Mouse (Mus musculus): ENCODE results near the gene Nccrp1. TPM values are rescaled to one million over a fixed set of nuclear protein-coding genes. Genes with fewer than 3 reads are reported as not detected.
"Not testable (repeated sequence)": the region's sequence is repeated elsewhere in the genome, so short reads cannot be mapped to it uniquely, and the experiment has no call there.

Gene Nccrp1
- total RNA-seq, 4 experiments from 2014 or later, result not detected

DNA sequence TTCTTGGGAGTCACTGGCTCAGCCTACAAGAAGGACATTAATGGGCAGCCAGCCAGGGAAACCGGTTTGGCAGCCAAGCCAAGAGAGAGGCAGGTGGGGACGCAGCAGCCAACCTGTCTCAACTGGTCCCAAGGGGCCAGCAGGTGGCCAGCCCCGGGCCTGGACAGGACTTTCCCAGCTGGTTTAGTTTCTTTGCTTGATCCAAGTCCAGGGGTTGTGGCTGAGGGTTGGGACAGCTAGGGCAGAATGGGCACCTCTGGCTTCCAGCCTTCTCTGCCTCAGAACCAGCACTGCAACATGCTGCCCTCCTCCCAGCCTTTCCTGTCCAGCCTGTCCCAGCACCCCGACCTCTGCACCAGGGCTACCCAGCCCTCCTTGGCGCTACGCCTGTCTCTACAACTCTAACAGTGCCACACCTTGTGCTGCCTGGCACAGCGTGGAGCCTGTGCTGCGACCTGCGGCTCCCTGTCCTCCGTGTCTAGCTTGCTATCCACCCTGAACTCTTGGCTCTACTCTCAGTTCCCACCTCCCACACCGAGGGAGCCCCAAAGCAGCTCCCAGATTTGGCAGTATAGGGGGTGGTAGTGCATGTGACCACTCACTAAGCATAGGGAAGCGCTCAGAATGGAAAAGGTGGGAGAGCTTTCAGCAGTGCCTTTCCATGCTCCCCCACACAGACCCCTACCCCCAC is 23.4 kb upstream of the Nccrp1 start:
- no peak for DNase-seq

DNA sequence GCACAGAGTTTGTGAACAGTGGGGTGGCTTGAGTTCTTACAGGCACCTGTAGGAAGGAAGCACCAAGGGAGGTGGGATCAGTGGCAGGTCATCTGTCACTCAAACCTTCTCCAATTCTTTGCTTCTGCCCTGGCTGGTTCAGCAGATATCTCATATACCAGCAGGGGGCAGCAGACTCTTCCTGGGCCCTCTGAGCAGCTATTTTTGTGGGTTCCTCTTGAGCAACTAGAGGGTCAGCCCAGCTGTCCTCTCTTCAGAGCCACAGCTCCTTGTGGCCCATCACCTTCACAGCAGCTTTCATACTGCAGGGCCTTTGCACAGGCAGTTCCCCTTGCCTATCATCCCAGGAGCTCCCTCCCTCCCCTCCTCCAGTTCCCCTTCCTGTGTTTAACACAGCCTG is 21.2 kb upstream of the Nccrp1 start:
- no peak for DNase-seq

DNA sequence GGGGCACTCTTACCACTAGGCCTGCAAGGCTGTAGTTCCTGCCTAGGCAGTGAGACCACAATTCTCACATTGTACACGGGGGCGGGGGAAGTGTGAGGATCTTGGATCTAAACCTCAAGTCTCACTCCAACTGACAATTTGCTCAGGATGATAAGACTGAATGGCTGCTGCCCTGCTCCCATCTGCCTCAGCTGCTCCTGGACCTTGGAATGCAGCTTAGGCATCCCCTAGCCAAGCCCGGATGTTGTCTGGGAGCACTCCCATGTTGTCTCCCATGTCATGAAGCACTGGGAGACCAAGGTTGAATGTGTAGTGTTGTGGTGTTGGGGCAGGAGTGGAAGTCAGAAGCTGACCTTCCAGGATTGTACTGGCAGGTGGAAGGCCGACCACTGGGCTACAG is 20.5 kb upstream of the Nccrp1 start:
- no peak for DNase-seq

DNA sequence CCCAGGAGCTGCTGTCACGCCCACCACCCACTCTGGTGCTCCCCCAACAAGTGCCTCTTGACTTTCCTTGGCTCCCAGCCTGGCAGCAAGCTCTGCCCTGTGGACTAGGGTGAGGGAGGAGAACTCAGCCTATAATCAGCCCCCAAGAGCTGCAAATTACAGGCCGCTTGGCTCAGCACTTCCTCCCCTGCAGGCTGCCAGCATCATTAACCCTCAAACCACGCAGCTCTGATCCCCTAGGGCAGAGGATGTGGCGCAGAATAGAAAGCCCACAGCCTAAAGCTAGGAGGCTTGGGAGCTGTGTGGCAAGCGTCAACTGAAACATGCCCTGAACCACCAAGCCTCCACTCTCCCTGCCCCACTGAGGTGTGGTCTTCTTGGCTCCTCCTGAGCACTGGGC is 18.4 kb upstream of the Nccrp1 start:
- DNase-seq, result no peak

DNA sequence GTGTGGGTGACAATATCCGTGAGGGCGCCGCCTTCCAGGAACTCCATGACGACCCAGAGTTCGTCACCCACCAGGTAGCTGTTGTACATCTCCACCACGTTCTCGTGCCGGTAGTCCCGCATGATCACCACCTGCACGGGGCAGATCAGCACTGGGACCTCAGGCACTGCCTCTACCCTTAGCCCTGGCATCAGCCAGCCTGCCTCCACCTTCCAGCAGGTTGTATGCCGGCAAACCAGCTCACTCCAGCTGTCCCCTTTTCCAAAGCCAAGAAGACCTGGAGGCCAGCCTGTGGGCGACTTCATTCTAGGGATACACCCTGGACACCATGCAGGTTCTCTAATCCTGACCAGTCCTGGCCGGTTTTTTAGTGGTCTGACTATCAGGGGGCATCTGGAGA is 15.9 kb upstream of the Nccrp1 start:
- no peak for DNase-seq

DNA sequence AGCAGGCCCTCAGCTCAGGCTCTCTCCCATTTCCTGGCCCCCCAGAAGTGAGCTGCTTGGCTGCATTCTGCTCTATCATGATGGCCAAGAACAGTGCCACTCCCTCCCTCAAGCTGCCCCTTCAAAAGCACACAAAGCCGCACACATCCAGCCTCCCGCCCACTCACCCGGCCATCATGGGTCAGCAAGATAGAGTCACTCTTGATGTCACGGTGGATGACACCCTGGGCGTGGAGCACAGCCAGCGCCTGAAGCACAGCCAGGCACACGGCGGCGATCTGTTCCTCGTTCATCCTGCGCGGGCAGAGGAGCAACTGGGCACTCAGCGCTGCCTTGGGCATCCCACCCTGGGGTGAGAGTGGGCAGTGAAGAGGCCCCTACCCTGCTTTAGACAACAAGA is 15.3 kb upstream of the Nccrp1 start:
- no peak for DNase-seq

DNA sequence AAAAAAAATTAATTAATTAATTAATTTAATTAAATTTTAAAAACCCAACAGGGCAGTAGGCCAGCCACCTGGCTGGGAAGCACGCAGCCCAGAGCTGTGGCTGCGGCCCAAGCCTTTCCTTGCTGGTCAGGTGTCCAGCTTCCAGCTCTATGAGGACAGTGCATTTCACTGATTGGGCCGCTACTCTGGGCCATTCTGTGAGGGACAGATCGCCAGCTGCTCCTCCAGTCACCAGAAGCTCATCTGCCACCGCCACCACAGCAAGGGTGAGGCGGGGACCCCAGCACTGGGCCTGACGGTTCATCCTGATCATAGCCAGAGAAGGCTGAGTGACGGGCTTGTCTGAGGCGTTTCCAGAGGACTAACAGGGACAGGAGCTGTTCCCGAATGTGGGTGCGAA is 14.9 kb upstream of the Nccrp1 start:
- DNase-seq, result no peak

DNA sequence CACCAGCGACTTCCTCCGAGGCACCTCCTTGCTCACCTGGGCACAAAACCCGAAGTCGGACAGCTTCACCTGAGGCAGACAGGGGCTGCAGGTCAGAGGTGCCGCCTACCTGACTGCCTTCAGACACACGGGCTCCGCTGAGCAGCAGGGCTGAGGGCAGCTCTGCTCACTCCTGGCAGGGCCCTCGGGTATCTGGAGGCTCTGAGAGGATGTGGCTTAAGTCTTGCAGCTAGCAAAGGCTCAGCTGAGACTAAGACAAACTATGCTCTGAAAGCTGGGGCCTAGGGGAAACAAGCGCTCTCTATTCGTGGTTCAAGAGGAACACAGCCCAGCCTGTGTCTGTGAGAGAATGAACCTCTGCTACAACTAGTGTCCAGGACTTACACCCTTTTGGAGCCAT is 13.8 kb upstream of the Nccrp1 start:
- no peak for DNase-seq

DNA sequence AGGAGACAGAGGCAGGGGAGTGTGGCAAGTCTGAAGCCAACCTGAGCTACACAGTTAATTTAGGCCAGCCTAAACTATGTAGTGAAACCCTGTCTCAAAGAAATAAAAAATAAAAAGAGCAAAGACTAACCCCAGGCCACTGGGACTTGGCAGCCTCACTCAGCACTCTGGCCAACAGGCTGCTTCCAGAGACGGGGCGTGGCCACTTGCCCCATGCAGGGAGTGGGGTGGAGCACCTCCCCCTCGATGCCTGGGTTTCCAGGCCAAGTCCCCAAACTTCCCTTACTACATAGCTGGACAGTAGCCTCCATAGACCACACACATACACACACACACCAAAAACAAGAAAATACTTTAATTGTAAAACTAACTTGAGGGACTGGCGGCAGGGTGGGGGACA is 11.4 kb upstream of the Nccrp1 start:
- DNase-seq, result no peak

DNA sequence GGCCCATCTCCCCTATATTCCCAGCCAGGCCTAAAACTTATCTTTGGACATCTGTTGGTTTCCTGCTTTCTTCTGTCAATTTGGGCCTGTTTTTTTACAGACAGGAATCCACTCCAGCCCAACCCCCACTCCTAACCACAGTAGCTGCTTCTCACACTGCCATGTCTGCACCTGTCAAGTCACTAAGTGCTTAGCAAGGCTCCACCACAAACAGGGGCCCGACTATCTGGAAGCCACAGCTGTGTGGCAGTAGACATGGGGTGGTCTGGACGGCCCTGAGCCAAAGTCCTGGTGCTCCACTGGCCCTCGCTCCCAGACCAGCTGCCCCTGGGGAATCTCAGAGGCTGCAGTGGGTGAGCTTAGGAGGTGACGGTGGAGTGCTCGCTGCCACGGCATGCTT is 10.7 kb upstream of the Nccrp1 start:
- DNase-seq, result no peak

DNA sequence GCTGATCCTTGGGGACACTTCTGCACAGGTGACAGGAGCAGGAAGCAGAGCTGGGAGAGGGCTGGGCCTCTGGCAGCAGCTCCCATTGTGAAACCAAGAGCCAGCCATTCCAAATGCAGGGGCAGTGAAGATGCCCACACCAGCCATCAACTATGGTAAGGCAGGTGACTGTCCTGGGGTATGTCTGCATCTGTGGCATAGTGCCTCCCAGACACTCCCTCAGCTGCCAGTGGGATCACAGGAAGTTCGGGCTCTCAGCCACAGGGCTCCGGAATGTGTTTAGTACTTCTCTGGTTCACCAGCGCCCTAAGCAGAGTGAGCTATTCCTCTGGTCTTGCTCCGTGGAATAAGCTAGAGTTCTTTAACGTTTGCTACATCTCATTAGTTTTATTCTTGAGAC is 10.0 kb upstream of the Nccrp1 start:
- no peak for DNase-seq

DNA sequence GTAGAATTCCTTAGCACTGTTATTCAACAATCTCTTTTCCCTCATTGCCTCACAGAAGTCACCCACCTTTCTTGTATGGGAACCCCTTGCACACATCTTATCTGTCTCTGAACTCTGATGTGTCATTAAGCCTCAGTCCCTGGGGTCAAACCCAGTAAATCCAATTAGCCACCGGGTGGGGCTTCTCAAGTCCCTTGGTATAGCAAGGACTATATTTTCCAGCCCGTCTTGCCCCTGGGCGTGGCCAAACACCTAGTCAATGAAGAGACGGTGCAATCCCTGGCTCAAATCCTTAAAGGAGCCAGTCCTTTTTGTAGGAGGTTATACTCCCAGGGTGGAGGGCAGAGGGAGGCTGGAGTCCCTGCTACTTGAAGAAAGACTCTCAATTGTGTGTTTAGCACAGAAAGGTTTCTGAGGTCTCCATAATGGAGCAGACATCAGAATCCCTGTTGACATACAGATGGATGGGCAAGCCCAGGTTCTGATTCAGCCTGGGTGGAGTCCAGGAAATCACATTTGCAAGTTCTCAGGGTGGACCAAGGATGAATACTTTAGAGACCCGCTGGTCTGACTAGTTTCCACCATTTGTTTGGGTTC is 9.0 kb upstream of the Nccrp1 start:
- DNase-seq, result no peak

DNA sequence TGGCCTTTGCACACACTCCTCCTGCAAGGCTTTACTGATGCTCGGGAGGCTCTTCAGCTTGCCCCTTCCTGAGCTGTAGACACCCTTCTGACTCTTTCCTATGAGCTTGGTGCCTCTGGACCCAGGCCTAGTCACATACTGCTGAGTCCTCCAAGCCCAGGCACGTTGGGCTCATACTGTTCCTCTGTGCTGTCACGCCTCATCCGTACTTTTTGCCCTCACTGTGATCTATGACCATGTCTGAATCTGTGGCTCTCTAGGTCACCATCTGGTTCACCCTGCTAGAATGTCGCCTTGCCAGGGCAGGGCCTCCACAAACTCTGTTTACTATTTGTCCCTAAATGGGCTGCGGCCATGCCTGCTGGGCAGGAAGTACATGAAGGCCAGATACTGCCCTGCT is 6.0 kb upstream of the Nccrp1 start:
- DNase-seq, result no peak

DNA sequence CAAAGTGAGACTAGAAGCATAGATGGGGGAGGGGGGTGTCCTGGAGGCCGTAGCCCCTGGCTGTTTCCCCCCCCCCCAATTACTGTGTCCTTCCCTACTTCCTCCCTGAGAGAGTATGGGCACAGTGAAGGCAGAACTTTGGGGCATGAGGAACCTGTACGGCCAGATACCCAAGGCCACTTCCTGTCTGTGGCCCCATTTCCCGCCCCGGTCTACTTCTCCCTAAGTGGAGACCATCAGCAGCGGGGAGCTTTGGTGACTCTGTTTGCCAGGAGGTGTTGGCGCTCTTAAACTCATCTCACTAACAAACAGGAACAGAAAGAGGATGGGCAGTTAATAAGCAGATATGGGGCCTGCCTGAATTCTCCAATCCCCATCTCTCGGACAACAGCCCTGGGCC is 574 bp upstream of the Nccrp1 start:
- DNase-seq, result no peak

DNA sequence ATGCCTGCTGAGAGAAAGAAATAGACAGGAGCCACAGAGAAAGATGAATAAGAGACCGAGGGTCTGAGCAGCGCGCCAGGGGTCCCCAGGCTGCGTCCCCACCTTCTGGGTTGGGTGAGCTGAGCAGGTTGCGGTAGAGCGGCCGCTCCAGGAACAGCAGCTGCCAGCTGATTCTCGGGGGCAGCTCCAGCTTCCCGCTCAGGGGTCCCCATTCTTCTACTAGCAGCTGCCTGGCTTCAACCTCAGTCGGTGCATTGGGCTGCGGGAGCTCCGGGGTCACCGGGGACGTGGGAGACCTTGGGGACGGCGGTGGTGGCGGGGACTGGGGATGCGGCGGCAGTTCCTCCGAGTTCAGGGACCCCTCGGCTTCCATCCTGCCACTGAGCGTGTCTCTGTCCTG is 405 bp downstream of the Nccrp1 start:
- DNase-seq, result no peak

DNA sequence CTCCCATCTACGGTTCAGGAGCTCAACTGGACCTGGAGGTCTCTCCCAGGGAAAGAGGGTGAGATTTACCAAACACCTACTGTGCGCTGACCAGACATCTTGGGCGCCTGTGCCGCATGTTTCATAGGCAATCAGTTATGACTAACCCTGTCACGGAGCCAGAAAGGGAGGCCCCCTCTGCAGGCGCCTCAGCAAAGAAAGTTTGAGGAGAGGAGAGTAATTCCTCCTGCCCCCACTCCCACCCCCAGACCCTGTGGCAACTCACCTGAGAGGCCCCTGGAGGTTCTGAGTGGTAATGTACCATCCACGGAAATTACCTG is 1.2 kb downstream of the Nccrp1 start:
- no peak for DNase-seq

DNA sequence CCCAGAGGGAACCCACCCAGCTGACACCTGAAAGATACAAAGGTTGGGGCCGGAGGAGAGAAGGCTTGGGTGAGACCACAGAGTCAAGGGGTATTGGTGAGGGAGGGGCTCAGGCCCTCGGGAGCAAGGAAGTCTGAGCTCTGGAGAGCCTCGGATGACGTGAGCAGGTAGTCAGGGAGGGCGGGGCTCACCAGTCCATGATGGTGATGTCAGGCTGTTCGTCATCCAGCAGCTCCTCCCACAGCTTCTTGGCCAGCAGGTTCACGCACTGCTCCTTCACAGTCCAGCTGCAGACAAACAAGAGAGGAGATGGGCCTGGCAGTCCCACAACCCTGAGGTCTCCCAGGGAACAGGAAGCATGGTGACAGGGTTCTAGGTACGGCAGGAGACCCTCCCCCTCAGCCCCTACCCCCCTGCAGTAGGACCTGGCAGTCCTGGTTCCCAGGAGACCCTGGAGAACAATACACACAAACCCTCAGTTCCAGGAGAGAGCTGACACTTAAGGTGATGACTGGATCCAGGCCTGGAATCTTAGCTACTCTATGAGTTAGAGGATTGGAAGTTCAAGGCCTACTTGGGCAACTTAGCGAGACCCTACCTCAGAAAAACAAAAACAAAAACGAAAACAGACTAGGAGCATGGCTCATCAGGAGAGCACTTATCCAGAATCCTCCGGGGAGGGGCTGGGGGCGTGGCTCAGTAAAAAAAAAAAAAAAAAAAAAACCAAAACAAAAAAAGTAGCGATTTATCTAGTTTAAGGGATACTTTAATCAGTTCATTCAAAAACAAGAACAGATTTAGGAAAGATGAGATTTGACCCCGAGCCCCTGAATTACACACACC is 1.8 kb downstream of the Nccrp1 start:
- DNase-seq, result no peak

DNA sequence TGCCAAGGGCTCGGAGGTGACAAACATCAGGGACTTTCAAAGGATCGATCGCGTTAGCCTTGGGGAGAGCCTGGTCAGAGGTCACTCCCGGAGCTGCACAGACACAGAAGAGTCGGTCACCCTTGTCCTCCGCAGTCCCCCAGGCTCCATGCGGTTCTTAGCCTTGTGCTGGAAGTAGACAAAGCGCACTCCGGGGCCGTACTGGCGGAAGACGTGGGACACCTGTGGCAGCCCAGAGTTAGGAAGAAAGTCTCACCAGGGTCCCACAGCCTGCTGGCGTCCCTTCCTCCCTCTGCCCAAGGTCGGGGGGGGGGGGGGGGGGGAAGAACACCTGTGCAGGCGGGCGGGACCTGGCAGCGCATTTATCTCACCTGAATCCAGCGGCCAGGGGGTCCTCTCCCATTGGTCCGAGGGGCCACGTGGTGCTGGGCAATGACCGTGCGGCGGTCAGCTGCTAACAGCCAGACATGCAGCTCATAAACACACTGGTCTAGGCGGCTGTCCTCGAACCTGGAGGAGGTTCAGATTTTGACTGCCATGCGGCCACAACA is 2.9 kb downstream of the Nccrp1 start:
- no peak for DNase-seq

DNA sequence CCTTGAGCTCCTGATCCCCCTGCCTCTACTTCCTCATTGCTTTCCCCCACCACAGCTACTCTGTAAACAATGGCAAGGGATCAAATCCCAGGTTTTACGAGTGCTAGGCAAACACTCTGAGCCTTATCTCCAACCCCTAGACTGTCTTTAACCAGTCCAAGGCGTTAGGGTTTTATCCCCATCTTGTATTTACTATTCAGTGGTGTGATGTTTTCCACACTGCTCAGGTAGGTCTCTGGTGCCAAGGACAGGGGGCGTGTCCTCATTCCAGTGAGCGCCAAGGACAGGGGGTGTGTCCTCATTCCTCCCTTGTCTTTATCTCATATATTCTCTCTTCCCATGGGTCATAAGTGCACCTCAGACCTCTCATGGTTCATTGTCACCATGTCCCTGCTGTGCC is 6.5 kb downstream of the Nccrp1 start, which contains the start of gene Sycn:
Gene Sycn, plus strand, starts transcription at position 360 of the 400 bp plus-strand sequence.
- DNase-seq, result no peak

DNA sequence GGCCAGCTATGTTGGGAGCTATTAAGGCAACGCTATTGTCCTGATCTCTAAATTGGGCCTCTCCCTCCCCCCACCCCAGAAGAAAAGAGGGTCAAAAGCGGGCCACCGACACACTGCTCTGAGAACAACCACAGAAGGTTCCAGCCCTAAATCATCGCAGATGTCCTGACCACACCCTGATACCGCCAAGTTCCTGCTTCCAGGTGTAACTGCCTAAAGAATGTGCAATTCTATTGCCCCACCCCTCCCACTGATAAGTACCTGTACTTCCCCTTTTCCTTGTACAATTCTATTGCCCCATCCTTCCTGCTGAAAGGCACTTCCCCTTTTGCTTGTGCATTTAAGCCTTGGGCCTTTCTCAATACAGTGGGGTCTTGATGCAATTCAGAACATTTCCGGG is 8.2 kb downstream of the Nccrp1 start:
- DNase-seq, result not testable (repeated sequence)

DNA sequence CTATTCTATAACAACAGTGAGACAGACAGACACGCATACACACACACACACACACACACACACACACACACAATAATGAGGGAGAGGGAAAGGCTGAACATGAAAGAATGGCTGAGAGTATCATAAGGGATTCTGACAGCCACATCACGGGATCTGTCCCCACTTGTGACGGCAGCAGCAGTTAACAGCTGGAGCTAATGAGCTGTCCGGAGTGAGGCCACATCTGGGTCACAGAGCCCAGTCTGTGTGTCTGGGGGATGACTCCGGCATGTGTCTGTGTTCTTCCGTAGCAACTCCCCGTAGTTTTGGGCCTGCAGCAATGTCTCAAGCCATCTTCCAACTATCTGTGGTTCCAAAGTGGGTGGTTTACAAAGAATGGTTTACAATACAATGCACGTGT is 15.0 kb downstream of the Nccrp1 start:
- DNase-seq, result no peak

DNA sequence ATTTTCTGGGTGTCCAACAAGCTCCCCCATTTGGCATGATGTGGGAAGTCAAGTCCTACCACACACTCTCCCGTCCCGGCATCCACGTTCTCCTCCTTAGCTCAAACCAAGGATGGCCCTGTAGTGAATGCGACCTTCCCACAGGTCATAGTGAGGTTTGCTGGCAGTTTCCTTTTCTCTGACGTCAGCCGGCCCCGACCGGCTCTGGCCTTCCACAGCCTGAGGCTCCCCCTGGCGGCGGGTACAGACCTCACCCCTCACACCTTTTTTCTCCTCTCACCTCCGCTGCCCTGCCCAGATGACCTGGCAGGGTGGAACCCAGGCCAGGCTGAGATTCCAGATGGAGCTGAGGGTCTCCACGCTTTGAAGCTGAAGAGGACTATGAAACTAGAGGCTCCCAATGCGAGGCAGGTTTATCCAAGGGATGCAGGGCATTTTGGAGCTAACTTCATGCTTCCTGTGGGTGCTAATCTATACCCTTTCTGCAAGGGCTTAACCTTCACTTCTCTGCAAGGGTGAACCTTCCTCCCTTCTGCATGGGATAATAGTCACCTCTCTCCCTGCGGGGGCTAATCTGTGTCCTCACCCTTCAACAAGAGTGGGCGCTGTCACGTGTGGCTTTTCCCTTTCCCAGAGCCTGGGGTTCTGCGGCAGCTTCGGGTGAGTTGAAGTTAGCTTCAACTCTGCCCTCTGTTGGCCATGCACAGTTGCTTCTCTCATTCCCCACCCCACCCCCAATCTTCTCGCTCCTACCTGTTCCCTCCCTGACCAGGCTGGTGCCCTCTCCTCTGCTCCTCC is 18.9 kb downstream of the Nccrp1 start:
- DNase-seq, result peak; percentile 75

DNA sequence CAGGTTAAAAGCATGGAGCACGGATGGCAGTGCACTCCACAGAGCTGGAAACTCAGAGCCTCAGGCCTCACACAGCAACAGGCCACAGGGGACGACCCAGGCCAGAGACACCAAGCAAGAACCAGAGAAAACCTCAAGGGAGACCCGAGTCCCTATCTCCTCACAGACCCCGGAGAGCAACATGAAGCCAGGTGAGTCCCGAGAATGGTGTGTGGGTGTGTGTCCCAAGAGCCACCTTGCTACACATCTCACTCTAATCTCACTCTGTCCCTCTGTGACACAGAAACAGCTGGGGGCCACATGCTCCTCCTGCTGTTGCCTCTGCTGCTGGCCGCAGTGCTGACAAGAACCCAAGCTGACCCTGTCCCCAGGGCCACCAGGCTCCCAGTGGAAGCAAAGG is 24.5 kb downstream of the Nccrp1 start, which contains the start of gene Ifnl3:
Gene Ifnl3, plus strand, starts transcription at position 301 of the 400 bp plus-strand sequence.
- not testable (repeated sequence) for DNase-seq

All from adrenal gland, adult 8-10 months (tissue).